Mouse (Mus musculus) cerebellum, adult 18-20 months (tissue): ENCODE measurements around the gene Clec9a.

Experiments used
- DNase-seq, 2 experiments: peaks; one replicate each; pipeline ENCODE4 v3.0.0; 2021

The Clec9a gene

GRCm38 (mm10) chr6:129408562-129408961, at the start of gene Clec9a:
Gene Clec9a, plus strand, starts transcription at chr6:129408862.
- DNase-seq = no peak

DNA sequence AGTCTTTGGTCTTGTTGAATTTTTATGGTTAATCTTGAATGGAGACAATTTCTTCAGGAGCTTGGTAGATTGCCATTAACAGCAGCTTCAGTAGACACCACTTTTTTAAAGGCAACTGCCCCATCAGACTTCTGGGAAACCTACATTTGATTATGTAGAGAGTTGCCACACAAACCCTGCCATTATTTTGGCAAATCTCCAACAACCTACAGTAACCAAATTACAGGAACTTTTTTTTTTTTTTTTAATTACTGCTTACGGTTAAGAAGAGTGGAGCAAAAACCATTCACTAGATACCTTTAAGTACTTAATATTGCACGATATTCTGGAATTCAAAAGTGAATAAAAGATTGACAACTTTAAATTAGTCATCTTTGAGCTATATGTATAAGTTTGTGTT, 49.1 kb upstream of the Clec9a start:
- DNase-seq = no peak

DNA sequence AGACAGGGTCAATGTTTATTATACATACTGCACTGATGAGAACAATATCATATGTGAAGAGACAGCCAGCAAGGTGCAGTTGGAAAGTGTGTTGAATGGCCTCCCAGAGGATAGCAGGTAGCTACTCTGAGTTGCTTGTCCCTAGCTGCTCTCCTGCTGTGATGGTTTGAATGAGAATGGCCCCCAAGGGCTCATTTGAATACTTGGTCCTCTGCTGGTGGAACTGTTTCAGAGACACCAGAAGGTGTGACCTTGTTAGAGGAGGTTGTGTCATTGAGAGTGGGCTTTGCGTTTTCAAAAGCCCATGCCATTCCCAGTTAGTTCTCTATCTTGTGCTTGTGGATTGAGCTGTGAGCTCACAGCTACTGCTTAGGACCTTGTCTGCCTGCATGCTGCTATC, 44.7 kb upstream of the Clec9a start:
- DNase-seq = no peak

GRCm38 (mm10) chr6:129365959-129366359, 42.7 kb upstream of the Clec9a start:
- peak; percentile 23 to 26 for DNase-seq

DNA sequence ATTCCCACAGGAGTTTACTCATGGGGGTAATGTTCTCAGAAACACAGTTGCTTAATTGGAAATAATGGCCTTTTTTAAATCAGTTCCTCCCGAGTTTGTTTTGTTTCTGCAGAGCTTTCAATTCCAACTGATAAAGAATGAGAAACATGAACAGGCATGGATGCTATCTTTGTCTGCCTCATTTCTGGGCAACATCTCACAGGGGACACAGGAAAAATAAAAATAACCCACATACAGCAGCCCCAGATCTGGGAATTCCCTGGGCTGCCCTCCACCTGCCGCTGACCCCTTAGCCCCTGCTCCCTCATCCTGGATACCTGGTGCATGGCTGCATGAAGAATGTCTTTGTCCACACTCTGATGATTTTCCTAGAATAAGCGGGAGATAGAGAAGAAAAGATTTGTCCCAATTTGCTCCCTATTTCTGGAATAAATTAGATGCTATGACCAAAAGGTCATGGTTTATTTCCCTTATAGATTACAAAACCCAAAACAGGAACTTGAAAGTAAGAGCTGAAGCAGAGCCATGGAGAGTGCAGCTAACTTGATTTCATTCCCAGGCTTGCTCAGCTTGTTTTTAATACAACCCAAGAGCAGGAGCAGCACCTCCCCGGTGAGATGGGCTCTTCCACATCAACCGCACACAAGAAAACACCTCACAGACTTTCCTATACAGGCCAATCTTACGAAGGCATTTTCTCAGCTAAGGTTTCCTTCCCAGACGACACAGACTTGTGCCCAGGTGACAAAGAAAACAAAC, 39.1 kb upstream of the Clec9a start:
- DNase-seq = no peak

- no peak for DNase-seq
Measured at GRCm38 (mm10) chr6:129374937-129375471, 33.7 kb upstream of the Clec9a start.

GRCm38 (mm10) chr6:129380454-129380853, 28.2 kb upstream of the Clec9a start:
- DNase-seq = no peak

DNA sequence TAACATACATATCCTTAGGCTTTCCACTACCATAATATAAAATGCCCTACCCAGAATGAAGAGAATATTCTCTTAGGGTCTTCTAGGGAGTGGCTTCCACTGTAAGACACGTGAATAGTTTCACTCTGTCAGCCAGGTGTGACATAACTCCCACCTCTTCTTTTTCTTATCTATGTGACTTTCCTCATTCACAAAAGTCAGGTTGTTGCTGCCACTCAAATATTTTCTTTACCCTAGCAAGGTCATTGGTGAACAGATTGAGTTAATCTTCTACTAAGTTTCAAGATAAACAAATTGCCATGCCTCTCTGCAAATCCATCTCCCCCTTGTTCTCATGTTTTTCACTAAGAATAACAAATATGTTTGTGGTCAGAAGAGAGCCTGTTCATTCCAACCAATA, 26.9 kb upstream of the Clec9a start:
- DNase-seq = no peak

DNA sequence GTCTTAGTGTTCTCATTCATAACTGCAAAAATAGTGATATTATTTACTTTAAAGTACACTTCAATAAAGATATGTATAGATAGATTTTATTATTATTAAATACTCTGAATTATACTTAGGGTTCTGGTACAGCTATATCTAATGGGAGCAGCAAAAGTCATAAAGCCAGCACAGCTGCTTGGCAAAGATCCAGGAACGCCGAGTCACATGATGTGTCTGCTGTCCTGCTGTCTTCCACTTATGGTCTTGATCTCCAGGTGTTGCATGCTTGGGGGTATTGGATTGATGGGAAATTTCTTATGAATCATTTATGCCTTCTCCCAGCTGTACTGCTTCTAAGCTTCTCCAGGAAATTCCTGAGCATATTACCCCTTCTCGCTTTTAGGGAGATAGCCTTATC, 25.2 kb upstream of the Clec9a start:
- no peak for DNase-seq

GRCm38 (mm10) chr6:129385000-129385399, 23.7 kb upstream of the Clec9a start:
- no peak for DNase-seq

DNA sequence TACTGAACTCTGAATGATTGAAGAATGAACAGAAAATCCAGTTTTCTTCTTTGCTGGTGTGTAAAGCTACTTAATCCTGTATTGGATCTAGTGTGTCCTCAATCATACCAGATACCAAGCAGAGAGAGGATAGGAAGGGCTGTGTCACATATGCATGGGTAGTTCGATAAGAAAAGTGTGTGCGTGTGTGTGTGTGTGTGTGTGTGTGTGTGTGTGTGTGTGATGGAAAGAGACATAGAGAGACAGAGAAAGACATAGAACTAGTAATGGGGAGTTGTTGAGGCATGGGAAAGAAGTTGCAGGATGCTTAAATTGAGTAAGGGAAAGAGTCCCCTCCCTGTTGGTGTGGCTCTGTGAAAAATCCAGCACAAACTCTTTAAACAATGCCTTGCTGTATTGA, 22.9 kb upstream of the Clec9a start, which contains the start of gene Clec12b:
Gene Clec12b (minus strand): TSS at position 101 of the 400 bp plus-strand sequence.
- no peak for DNase-seq

DNA sequence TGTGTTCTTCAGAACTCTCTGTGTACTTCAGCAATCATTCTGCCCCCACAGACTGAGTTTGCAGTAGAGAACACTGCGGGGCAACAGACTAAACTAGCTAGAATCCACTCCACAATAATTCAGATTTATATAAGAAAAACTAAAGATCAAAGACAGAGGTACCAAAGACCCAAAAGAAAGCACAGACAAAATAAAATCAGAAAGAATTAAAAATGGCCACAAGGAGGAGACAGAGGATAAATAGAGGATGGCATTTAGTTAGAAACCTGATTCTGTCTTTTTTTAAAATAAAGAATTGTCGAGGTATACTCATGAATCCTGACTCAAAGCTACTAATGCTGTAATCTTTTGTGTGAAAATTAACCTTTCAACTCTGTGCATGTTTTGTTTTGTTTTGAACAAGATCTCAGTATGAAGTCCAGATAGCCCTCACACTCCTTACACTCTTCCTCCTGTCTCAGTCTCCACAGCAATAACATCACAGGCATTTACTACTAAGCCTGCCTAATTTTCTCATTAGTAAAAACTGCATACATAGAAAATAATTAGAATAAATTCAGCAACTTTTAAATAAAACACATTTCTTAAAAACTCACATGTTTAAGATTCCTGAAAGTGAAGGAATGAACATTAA, 15.5 kb upstream of the Clec9a start:
- DNase-seq = no peak

- DNase-seq = no peak
Measured at GRCm38 (mm10) chr6:129393732-129394131, 14.9 kb upstream of the Clec9a start.

DNA sequence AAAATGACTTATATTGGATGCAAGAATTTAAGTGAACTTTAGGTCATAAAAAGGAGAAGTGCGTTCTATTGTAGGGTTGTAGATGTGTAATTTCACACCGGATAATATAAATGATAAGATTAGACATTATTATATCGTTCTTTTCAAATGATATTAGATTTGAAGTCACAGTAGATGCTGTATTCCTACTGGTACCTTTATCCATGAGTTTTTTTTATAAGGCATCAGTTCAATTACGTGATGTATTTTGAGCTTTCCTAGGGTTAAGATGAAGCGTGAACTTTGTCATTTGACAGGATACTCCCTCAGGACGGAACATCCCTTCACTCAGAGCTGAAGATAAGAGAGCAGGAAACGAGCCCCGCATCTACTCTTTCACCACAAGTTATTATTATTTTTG, 11.7 kb upstream of the Clec9a start, which contains the start of gene Clec1b:
Gene Clec1b (plus strand): TSS at position 301 of the 400 bp plus-strand sequence.
- no peak for DNase-seq

GRCm38 (mm10) chr6:129399945-129400344, 8.7 kb upstream of the Clec9a start:
- DNase-seq = peak in 1 of 2 experiments; percentile 4

- no peak for DNase-seq
Measured at GRCm38 (mm10) chr6:129402404-129402803, 6.3 kb upstream of the Clec9a start.

- no peak for DNase-seq
Measured at GRCm38 (mm10) chr6:129403391-129403790, 5.3 kb upstream of the Clec9a start.

DNA sequence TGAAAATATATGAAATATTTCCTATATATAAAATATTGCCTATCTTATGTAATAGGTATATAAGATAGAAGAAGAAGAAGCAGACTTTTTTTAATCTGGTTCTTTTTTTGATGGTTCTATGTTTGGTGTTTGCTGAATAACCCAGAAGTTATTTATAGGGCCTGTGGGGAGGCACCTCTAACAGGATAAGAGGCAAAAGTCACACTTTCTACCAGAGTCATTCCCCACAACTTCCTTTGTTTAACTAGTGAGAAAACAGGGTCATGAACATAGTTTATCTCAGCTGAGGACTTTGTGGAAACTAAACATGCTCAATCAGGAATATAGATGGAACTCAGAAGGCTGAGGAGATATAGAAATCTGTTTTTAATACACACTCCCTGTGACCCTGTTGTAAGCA, 2.7 kb upstream of the Clec9a start:
- no peak for DNase-seq

- DNase-seq = no peak
Measured at GRCm38 (mm10) chr6:129407324-129407723, 1.3 kb upstream of the Clec9a start.

DNA sequence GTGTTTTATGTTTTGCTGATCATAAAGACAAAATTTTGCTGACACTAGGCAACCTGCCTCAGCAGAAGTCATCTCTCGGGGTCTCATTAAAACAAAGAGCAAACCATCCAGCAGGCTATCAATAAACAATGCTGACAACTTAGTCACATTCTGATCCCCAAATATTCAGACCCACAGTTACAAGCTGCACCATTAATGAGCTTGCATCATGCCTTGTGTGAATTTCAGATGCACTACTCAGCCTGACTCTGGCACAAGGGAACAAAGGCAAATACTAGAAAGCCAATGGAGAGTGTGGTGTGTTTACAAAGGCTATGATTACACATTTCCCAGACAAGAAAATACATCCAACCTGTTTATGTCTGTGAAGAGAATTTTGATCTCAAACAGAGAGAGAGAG, 5.5 kb downstream of the Clec9a start:
- DNase-seq = no peak

- DNase-seq = no peak
Measured at GRCm38 (mm10) chr6:129422311-129422710, 13.6 kb downstream of the Clec9a start.

DNA sequence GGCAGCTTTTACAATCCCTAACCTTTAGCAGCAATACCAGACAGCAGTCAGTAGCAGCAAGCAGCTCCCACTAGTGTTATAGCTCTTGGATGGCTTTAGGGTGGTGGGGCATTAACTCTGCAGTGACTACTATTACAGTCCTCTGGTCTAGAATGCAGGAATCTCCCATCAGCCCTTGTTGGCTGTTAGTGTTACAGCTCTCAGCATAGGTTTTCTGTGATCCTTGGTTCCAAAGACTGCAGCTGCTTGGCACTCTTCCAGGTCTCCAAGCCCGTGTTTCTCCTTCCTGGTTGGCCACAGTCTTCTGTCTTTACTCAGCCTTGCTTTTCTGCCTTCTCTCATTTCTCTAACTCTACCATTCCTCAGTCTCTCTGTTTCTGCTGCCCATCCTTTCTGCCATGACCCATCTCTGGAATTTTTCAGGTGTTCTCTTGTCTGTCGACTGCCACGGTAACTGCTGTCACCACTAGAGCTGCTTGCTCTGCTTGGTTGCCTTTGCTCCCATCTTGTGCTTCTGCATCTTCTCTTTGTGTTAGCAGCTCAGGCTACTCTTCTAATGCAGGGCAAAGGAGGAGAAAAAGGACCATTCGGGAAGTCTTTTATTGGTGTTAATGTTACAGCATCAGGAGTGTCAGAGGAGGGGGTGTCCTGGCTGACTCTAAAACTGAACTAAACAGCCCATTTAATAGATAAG, 14.5 kb downstream of the Clec9a start:
- DNase-seq = no peak

DNA sequence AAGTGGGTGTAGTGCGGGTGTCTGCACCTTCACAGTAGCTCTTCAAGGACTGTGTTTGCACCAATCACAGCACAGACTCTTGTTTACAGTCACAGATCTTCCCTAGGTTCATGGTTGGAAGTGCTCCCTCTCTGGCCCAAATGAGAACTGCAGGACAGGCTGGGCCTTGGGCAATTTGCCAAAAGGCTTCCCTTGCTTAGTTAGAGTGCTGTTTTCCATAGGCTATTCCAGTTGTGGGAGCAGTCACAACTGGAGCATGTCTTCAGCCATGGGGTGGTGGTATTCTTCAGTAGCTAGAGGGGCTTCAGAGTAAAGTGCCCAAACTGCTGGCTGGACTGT, 15.0 kb downstream of the Clec9a start:
- DNase-seq = peak; percentile 27 to 55

GRCm38 (mm10) chr6:129425217-129425616, 16.6 kb downstream of the Clec9a start:
- no peak for DNase-seq
